Mouse (Mus musculus) olfactory bulb, adult 2 months (tissue): ENCODE data around the gene Syt5. TPM values are rescaled to one million over a fixed set of nuclear protein-coding genes. Genes with fewer than 3 reads are reported as not detected.
A peak's percentile ranks its signal among the peaks of the same experiment; 100 is the strongest.
"Not testable (repeated sequence)": the region's sequence is repeated elsewhere in the genome, so short reads cannot be mapped to it uniquely, and the experiment has no call there.

Experiments used
- H3K27ac ChIP-seq: fragments of 200-500 bp; 2 replicates; pipeline ENCODE4 v1.5.1; 2012; ENCODE audit warnings: low read depth, low read length; ENCODE audit not compliant: insufficient read depth
- H3K4me1 ChIP-seq: fragments of 200-500 bp; 2 replicates; pipeline ENCODE4 v1.6.1; 2012; ENCODE audit warnings: low read length; ENCODE audit not compliant: control insufficient read depth, insufficient read depth
- H3K4me3 ChIP-seq: fragments of 200-500 bp; 2 replicates; pipeline ENCODE4 v1.5.1; 2012; ENCODE audit warnings: mild to moderate bottlenecking, low read depth, low read length, moderate library complexity; ENCODE audit not compliant: insufficient read depth
- CTCF ChIP-seq: fragments of 200-500 bp; IDR thresholded peaks from 2 replicates; pipeline ENCODE4 v1.5.1; 2012; ENCODE audit warnings: low read depth, mild to moderate bottlenecking, low read length, moderate library complexity; ENCODE audit not compliant: insufficient read depth
- POLR2A ChIP-seq: fragments of 200-500 bp; IDR thresholded peaks from 2 replicates; pipeline ENCODE4 v1.6.1; 2012; ENCODE audit warnings: mild to moderate bottlenecking, low read depth, low read length, moderate library complexity; ENCODE audit not compliant: insufficient read depth
- WGBS: fragments of 180-500 bp; shearing (Covaris S2); methylation state at CpG from one replicate; pipeline ENCODE4 v1.1.7; 2018; 5-methylcytosine and 5-hydroxymethylcytosine counted together
- polyA plus RNA-seq: library from polyadenylated mRNA; stranded (reverse); fragments of >200 nt; gene quantifications from 2 replicates; pipeline ENCODE4 v1.2.4, GENCODE M21; 2012; ENCODE audit warnings: low replicate concordance; ENCODE audit not compliant: missing spikeins, insufficient read depth, insufficient read length

Gene Syt5
- polyA plus RNA-seq: not detected in 2 replicates

GRCm38 (mm10) chr7:4547221-4547641, at the start of gene Syt5:
Syt5 (minus strand) TSS chr7:4547541.
- peaks cover 10% of the 10 kb centered on the region for H3K4me1 ChIP-seq
- TF ChIP-seq CTCF (no peak), POLR2A (peak; percentile 35; the same call in 1 of the 2 replicates)
- peak within 1 kb of the TSS; percentile 85 for H3K27ac ChIP-seq
- H3K4me3 ChIP-seq: peak within 1 kb of the TSS; percentile 58
- WGBS: 5% methylated on average over 33 of the region's 33 CpGs

GRCm38 (mm10) chr7:4597046-4597445, 49.7 kb upstream of the Syt5 start:
- not testable (repeated sequence) for H3K27ac ChIP-seq, H3K4me3 ChIP-seq, H3K4me1 ChIP-seq
- 70% methylated on average over 4 of the region's 4 CpGs for WGBS

- not testable (repeated sequence) for H3K4me3 ChIP-seq, H3K27ac ChIP-seq, H3K4me1 ChIP-seq
- WGBS: 82% methylated on average over 3 of the region's 3 CpGs
Observed at GRCm38 (mm10) chr7:4581481-4581880, 34.1 kb upstream of the Syt5 start.

- H3K4me1 ChIP-seq, H3K4me3 ChIP-seq, H3K27ac ChIP-seq: not testable (repeated sequence)
- 83% methylated on average over 2 of the region's 2 CpGs for WGBS
Observed at GRCm38 (mm10) chr7:4572361-4572760, 25.0 kb upstream of the Syt5 start.

- H3K4me1 ChIP-seq: no peaks in the 10 kb centered on the region
- WGBS: 92% methylated on average over 3 of the region's 3 CpGs
Observed at GRCm38 (mm10) chr7:4562660-4563059, 15.3 kb upstream of the Syt5 start.

GRCm38 (mm10) chr7:4557167-4557560, 9.8 kb upstream of the Syt5 start:
- H3K4me1 ChIP-seq: peaks cover 2% of the 10 kb centered on the region; the same call in 1 of the 2 replicates
- TF ChIP-seq CTCF: no peak
- H3K27ac ChIP-seq: no peak overlapping the region
- 57% methylated on average over 6 of the region's 6 CpGs for WGBS
- H3K4me3 ChIP-seq: no peak overlapping the region

More at GRCm38 (mm10) chr7:4562660-4563059, 15.3 kb upstream of the Syt5 start:
- TF ChIP-seq CTCF (no peak), POLR2A (no peak)
- Histone ChIP-seq H3K27ac (no peak overlapping the region), H3K4me3 (no peak overlapping the region)

GRCm38 (mm10) chr7:4556256-4557166, 9.2 kb upstream of the Syt5 start:
- WGBS: 13% methylated on average over 15 of the region's 15 CpGs
- no peak overlapping the region for H3K4me3 ChIP-seq

GRCm38 (mm10) chr7:4546591-4547131, 680 bp downstream of the Syt5 start:
- peaks cover 10% of the 10 kb centered on the region for H3K4me1 ChIP-seq
- no peak for TF ChIP-seq CTCF
- no peak; the same call in 1 of the 2 replicates for TF ChIP-seq POLR2A
- peak overlapping the region; percentile 85 for H3K27ac ChIP-seq
- peak overlapping the region; percentile 58 for H3K4me3 ChIP-seq
- WGBS: 1% methylated on average over 26 of the region's 26 CpGs

More at GRCm38 (mm10) chr7:4556256-4557166, 9.2 kb upstream of the Syt5 start:
- Histone ChIP-seq H3K4me1 (peaks cover 2% of the 10 kb centered on the region; the same call in 1 of the 2 replicates), H3K27ac (peak overlapping the region; percentile 65; the same call in 1 of the 2 replicates)
- TF ChIP-seq POLR2A (no peak), CTCF (peak; percentile 86)

- peak overlapping the region; percentile 85 for H3K27ac ChIP-seq
- peaks cover 10% of the 10 kb centered on the region for H3K4me1 ChIP-seq
- peak overlapping the region; percentile 58 for H3K4me3 ChIP-seq
- TF ChIP-seq POLR2A: no peak
- TF ChIP-seq CTCF: no peak
- WGBS: 51% methylated on average over 15 of the region's 15 CpGs
Observed at GRCm38 (mm10) chr7:4546050-4546449, 1.3 kb downstream of the Syt5 start.
